Mouse (Mus musculus): ENCODE data around the gene Them4.

GRCm38 (mm10) chr3:94360812-94361211 lies 50.9 kb downstream of the Them4 start:
- TF ChIP-seq USF1 (IDR thresholded peaks at IDR 0.05; ENCODE audit: low read depth) (no peak), TCF3 (IDR thresholded peaks at IDR 0.05; ENCODE audit: insufficient read length, low read depth) (no peak), POLR2A (IDR thresholded peaks at IDR 0.05; ENCODE audit: insufficient read length, low read depth) (no peak), E2F4 (IDR thresholded peaks at IDR 0.05; ENCODE audit: insufficient read depth) (no peak), TCF12 (IDR thresholded peaks at IDR 0.05; ENCODE audit: insufficient read depth, poor library complexity, severe bottlenecking) (no peak)

Data from myocyte (in vitro differentiated cells).